Mouse (Mus musculus): ENCODE results near the gene Hpse2.

GRCm38 (mm10) chr19:42794914-42795613, 593.1 kb downstream of the Hpse2 start:
- TF ChIP-seq EP300 (IDR thresholded peaks at IDR 0.05; ENCODE audit: insufficient read depth, low read depth, low read length) = 0 out of 2 replicates have a peak, but pooled peaks have one; percentile 8
- TF ChIP-seq POLR2A (IDR thresholded peaks at IDR 0.05; ENCODE audit: insufficient read depth, low read length) = no peak
- peak; percentile 82 for TF ChIP-seq CTCF (IDR thresholded peaks at IDR 0.05; ENCODE audit: low read depth, low read length)
